Mouse (Mus musculus): ENCODE results near the gene Nfatc2. TPM values are rescaled to one million over a fixed set of nuclear protein-coding genes. Genes with fewer than 3 reads are reported as not detected.

The Nfatc2 gene
- polyA plus RNA-seq, 1 experiment from 2014 or later, result 1.6 TPM

- peak; percentile 76 for ATAC-seq (ENCODE audit: low read depth)
- Histone ChIP-seq H3K9me3 (ENCODE audit: control insufficient read depth, low read length) (peaks cover 4% of the 10 kb centered on the region; the same call in 1 of the 2 replicates), H3K9ac (ENCODE audit: low read length) (no peak overlapping the region), H3K4me2 (ENCODE audit: low read depth, low read length) (no peak overlapping the region), H3K4me1 (replicated peaks; ENCODE audit: control insufficient read depth, insufficient read depth, low read length) (no peaks in the 10 kb centered on the region; the same call in 1 of the 2 replicates), H3K36me3 (ENCODE audit: control insufficient read depth, insufficient read depth, low read length) (0 out of 2 replicates have a peak, but pooled peaks cover 2% of the 10 kb centered on the region), H3K27ac (ENCODE audit: low read length) (no peak overlapping the region), H3K27me3 (ENCODE audit: control insufficient read depth, insufficient read depth, low read depth, low read length) (peaks cover 2% of the 10 kb centered on the region; the same call in 1 of the 2 replicates), H3K4me3 (ENCODE audit: low read length) (no peak overlapping the region)
- WGBS, result 23% methylated on average over 8 of the region's 8 CpGs
Measured at GRCm38 (mm10) chr2:168628787-168629186, 27.3 kb upstream of the Nfatc2 start.

GRCm38 (mm10) chr2:168627829-168628770, 26.6 kb upstream of the Nfatc2 start:
- H3K4me1 ChIP-seq (replicated peaks; ENCODE audit: control insufficient read depth, insufficient read depth, low read length), result no peaks in the 10 kb centered on the region; the same call in 1 of the 2 replicates
- no peak for ATAC-seq (ENCODE audit: low read depth)
- no peak overlapping the region for H3K4me3 ChIP-seq (ENCODE audit: low read length)
- WGBS, result 53% methylated on average over 20 of the region's 20 CpGs
- H3K4me2 ChIP-seq (ENCODE audit: low read depth, low read length), result no peak overlapping the region
- peaks cover 4% of the 10 kb centered on the region; the same call in 1 of the 2 replicates for H3K9me3 ChIP-seq (ENCODE audit: control insufficient read depth, low read length)
- H3K36me3 ChIP-seq (ENCODE audit: control insufficient read depth, insufficient read depth, low read length), result 0 out of 2 replicates have a peak, but pooled peaks cover 2% of the 10 kb centered on the region
- no peak overlapping the region for H3K27ac ChIP-seq (ENCODE audit: low read length)
- H3K9ac ChIP-seq (ENCODE audit: low read length), result no peak overlapping the region
- H3K27me3 ChIP-seq (ENCODE audit: control insufficient read depth, insufficient read depth, low read depth, low read length), result peaks cover 2% of the 10 kb centered on the region; the same call in 1 of the 2 replicates

- H3K36me3 ChIP-seq (ENCODE audit: control insufficient read depth, insufficient read depth, low read length), result 0 out of 2 replicates have a peak, but pooled peaks cover 2% of the 10 kb centered on the region
- ATAC-seq (ENCODE audit: low read depth), result no peak
- H3K4me3 ChIP-seq (ENCODE audit: low read length), result no peak overlapping the region
- WGBS, result 77% methylated on average over 9 of the region's 9 CpGs
- H3K4me2 ChIP-seq (ENCODE audit: low read depth, low read length), result no peak overlapping the region
- H3K27ac ChIP-seq (ENCODE audit: low read length), result no peak overlapping the region
- no peaks in the 10 kb centered on the region for H3K4me1 ChIP-seq (replicated peaks; ENCODE audit: control insufficient read depth, insufficient read depth, low read length)
- H3K27me3 ChIP-seq (ENCODE audit: control insufficient read depth, insufficient read depth, low read depth, low read length), result peaks cover 2% of the 10 kb centered on the region; the same call in 1 of the 2 replicates
- peaks cover 7% of the 10 kb centered on the region for H3K9me3 ChIP-seq (ENCODE audit: control insufficient read depth, low read length)
- no peak overlapping the region for H3K9ac ChIP-seq (ENCODE audit: low read length)
Measured at GRCm38 (mm10) chr2:168626385-168626784, 24.9 kb upstream of the Nfatc2 start.

- no peak overlapping the region for H3K27ac ChIP-seq (ENCODE audit: low read length)
- H3K9me3 ChIP-seq (ENCODE audit: control insufficient read depth, low read length), result peaks cover 7% of the 10 kb centered on the region
- no peak overlapping the region for H3K4me3 ChIP-seq (ENCODE audit: low read length)
- ATAC-seq (ENCODE audit: low read depth), result no peak
- H3K9ac ChIP-seq (ENCODE audit: low read length), result no peak overlapping the region
- H3K36me3 ChIP-seq (ENCODE audit: control insufficient read depth, insufficient read depth, low read length), result 0 out of 2 replicates have a peak, but pooled peaks cover 2% of the 10 kb centered on the region
- peaks cover 2% of the 10 kb centered on the region; the same call in 1 of the 2 replicates for H3K27me3 ChIP-seq (ENCODE audit: control insufficient read depth, insufficient read depth, low read depth, low read length)
- H3K4me1 ChIP-seq (replicated peaks; ENCODE audit: control insufficient read depth, insufficient read depth, low read length), result no peaks in the 10 kb centered on the region
- H3K4me2 ChIP-seq (ENCODE audit: low read depth, low read length), result no peak overlapping the region
- 50% methylated on average over 4 of the region's 4 CpGs for WGBS
Measured at GRCm38 (mm10) chr2:168625091-168625490, 23.6 kb upstream of the Nfatc2 start.

- H3K4me2 ChIP-seq (ENCODE audit: low read depth, low read length), result no peak overlapping the region
- no peak overlapping the region for H3K4me3 ChIP-seq (ENCODE audit: low read length)
- no peak for ATAC-seq (ENCODE audit: low read depth)
- H3K9ac ChIP-seq (ENCODE audit: low read length), result no peak overlapping the region
- H3K27ac ChIP-seq (ENCODE audit: low read length), result no peak overlapping the region
- no peaks in the 10 kb centered on the region for H3K4me1 ChIP-seq (replicated peaks; ENCODE audit: control insufficient read depth, insufficient read depth, low read length)
- 0 out of 2 replicates have a peak, but pooled peaks cover 2% of the 10 kb centered on the region for H3K36me3 ChIP-seq (ENCODE audit: control insufficient read depth, insufficient read depth, low read length)
- 62% methylated on average over 11 of the region's 11 CpGs for WGBS
- peaks cover 7% of the 10 kb centered on the region for H3K9me3 ChIP-seq (ENCODE audit: control insufficient read depth, low read length)
- H3K27me3 ChIP-seq (ENCODE audit: control insufficient read depth, insufficient read depth, low read depth, low read length), result no peaks in the 10 kb centered on the region
Measured at GRCm38 (mm10) chr2:168621111-168621802, 19.8 kb upstream of the Nfatc2 start.

- H3K4me1 ChIP-seq (replicated peaks; ENCODE audit: control insufficient read depth, insufficient read depth, low read length), result peaks cover 11% of the 10 kb centered on the region
- no peak overlapping the region for H3K4me3 ChIP-seq (ENCODE audit: low read length)
- H3K9me3 ChIP-seq (ENCODE audit: control insufficient read depth, low read length), result peaks cover 3% of the 10 kb centered on the region; the same call in 1 of the 2 replicates
- H3K36me3 ChIP-seq (ENCODE audit: control insufficient read depth, insufficient read depth, low read length), result no peaks in the 10 kb centered on the region
- 68% methylated on average over 15 of the region's 15 CpGs for WGBS
- no peak overlapping the region for H3K27ac ChIP-seq (ENCODE audit: low read length)
- no peak overlapping the region for H3K4me2 ChIP-seq (ENCODE audit: low read depth, low read length)
- ATAC-seq (ENCODE audit: low read depth), result no peak
- no peak overlapping the region for H3K9ac ChIP-seq (ENCODE audit: low read length)
- no peaks in the 10 kb centered on the region for H3K27me3 ChIP-seq (ENCODE audit: control insufficient read depth, insufficient read depth, low read depth, low read length)
Measured at GRCm38 (mm10) chr2:168618205-168618717, 16.8 kb upstream of the Nfatc2 start.

- H3K36me3 ChIP-seq (ENCODE audit: control insufficient read depth, insufficient read depth, low read length), result no peaks in the 10 kb centered on the region
- ATAC-seq (ENCODE audit: low read depth), result peak; percentile 31; the same call in 1 of the 2 replicates
- no peaks in the 10 kb centered on the region for H3K27me3 ChIP-seq (ENCODE audit: control insufficient read depth, insufficient read depth, low read depth, low read length)
- peaks cover 15% of the 10 kb centered on the region for H3K4me1 ChIP-seq (replicated peaks; ENCODE audit: control insufficient read depth, insufficient read depth, low read length)
- no peak overlapping the region for H3K4me3 ChIP-seq (ENCODE audit: low read length)
- no peak overlapping the region for H3K9ac ChIP-seq (ENCODE audit: low read length)
- no peak overlapping the region for H3K27ac ChIP-seq (ENCODE audit: low read length)
- H3K4me2 ChIP-seq (ENCODE audit: low read depth, low read length), result no peak overlapping the region
- WGBS, result 55% methylated on average over 3 of the region's 3 CpGs
- no peaks in the 10 kb centered on the region for H3K9me3 ChIP-seq (ENCODE audit: control insufficient read depth, low read length)
Measured at GRCm38 (mm10) chr2:168615160-168615559, 13.7 kb upstream of the Nfatc2 start.

- Histone ChIP-seq H3K9ac (ENCODE audit: low read length) (no peak overlapping the region), H3K36me3 (ENCODE audit: control insufficient read depth, insufficient read depth, low read length) (no peaks in the 10 kb centered on the region), H3K4me2 (ENCODE audit: low read depth, low read length) (0 out of 2 replicates have a peak overlapping the region, but pooled peaks have one; percentile 25), H3K27ac (ENCODE audit: low read length) (no peak overlapping the region; the same call in 1 of the 2 replicates), H3K4me3 (ENCODE audit: low read length) (no peak overlapping the region), H3K4me1 (replicated peaks; ENCODE audit: control insufficient read depth, insufficient read depth, low read length) (peaks cover 15% of the 10 kb centered on the region), H3K9me3 (ENCODE audit: control insufficient read depth, low read length) (no peaks in the 10 kb centered on the region), H3K27me3 (ENCODE audit: control insufficient read depth, insufficient read depth, low read depth, low read length) (no peaks in the 10 kb centered on the region)
- peak; percentile 48 for ATAC-seq (ENCODE audit: low read depth)
- WGBS, result 60% methylated on average over 18 of the region's 18 CpGs
Measured at GRCm38 (mm10) chr2:168614170-168614872, 12.9 kb upstream of the Nfatc2 start.
